Mouse (Mus musculus) embryo, embryonic 11 days (tissue): ENCODE measurements around the gene Hoxc10.

Experiments used
- DNase-seq: peaks from one replicate; pipeline ENCODE4 v3.0.0-alpha.2; 2015

Gene Hoxc10

DNA sequence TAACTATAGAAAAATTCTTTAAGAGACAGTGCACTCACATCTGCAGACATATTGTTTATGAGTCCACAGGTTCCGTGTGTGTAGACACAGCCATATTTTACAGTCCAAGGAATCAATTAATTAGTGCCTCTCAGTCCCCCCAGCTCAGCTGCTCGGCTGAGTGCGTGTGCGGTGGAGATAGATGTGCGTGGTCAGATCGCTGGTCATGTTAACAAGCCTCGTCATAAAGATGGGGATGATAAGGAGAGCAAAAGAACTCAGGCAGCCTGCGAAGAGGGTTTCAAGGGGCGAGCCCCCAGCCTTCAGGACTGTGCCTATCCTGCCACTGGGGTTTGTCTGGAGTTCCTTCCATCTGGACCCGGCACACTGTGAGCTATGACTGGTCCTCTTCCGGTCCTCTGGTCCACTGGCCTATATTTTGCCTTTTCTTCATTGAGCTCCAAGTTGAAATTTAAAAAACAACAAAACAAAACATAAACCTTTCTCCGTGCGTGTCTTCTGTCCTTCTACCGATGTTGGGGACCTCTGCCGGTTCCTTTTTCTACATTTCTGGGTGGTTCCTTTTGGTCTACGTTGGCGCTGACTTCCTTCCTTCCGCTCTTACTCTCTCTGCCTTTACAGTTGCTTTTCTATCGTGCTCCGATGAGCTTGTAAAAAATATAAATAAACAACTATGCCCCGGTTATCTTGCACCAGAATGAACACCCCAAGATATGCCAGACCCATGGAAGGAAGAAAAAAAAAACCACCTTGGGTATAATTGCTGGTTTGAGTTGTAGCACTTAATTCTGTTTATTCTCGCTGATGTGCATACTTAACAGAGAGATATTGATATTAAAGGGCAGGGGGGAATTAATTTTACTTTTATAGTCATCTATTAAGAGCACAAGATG, 21.2 kb upstream of the Hoxc10 start:
- DNase-seq = no peak

DNA sequence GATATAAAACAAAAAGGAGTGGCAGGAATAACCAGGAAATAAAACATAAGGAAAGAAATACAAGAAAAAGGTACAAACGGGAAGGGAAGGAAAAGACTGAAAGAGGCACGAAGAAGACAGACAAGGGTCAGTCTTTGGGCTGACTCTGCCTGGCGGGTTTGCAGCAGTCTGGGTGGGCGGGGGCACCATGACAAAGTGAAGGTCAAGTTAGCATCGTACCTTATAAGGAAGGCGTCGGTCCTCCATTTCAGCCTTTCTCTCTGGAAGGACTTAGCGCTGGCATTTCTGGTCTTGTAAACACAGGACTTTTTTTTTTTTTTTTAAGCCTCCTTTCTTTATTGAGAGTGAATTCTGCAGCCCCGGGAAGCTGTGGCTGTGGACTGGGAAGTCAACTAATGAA, 19.3 kb upstream of the Hoxc10 start:
- DNase-seq = no peak

GRCm38 (mm10) chr15:102948842-102949241, 17.8 kb upstream of the Hoxc10 start:
- no peak for DNase-seq

DNA sequence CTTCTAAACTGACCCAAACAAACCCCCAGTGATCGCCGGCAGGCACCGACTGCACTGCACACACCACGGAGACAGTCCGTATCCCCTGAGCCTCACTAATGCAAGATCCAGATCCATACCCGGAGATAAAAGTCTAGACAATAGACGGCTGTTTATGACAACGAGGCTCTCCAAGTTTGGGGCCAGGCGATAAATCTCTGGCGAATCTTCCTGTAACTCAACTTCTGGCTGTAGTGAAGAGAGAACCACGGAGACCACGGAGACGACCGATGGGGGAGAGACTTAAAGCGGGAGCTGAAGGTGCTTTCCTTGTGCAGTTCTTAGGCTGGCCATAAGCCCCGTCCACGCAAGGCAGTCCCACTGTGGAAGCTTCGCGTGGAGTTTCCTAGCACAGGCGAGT, 16.9 kb upstream of the Hoxc10 start:
- DNase-seq = no peak

DNA sequence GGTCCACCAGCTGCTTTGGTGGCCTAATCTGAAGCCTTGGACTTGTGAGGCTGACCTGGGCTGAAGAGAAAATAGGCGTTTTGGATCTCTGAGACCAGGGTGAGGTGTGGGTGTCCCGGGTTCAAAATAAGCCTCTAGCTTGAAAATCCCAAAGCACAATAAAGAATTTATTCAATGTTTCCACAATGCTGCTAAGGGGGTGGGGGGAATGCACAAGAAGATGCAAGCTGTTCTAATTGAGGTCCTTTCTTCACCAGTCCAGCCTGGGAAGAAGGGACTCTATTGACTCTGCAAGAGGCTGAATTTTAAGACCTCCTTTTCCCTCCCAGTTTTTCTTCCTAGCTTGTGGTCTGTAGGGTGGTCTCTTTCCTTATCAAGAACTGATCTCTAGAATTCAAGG, 15.7 kb upstream of the Hoxc10 start:
- DNase-seq = no peak

DNA sequence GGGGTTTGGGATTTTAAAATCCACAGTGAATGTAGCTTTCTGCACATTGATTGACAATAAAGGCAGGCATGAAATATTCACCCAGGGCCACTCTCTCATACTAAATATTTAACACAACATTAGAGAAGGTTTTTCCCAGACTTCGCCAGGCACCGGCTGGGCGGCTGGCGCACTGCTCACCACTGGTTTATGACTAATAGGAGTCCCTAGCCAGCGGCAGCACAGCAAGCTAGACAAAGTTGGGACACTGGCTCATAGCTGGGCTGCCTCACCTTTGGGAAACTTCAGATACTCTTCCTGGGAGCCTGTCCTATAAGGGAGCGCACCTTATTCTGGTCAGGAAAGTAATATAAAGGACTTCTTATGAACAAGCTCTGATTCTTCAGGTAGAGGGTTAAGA, 13.0 kb upstream of the Hoxc10 start:
- no peak for DNase-seq

GRCm38 (mm10) chr15:102954192-102955006, 12.2 kb upstream of the Hoxc10 start, which contains the start of gene Hoxc11:
TSS of gene Hoxc11 (plus strand) at chr15:102954427.
- no peak for DNase-seq

DNA sequence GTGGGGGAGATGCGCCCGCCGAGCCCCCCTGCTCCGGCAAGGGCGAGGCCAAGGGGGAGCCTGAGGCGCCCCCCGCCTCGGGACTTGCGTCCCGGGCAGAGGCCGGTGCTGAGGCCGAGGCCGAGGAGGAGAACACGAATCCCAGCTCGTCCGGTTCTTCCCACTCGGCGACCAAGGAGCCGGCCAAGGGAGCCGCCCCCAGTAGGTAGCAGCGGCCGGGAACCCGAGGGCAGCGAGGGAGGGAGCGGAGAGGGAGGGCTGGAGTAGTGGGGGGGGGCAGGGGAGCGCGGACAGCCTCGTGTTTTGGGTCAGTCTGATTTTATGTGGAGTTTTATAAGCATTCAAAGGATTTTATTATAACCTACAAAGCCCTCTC, 11.6 kb upstream of the Hoxc10 start:
- DNase-seq = no peak

DNA sequence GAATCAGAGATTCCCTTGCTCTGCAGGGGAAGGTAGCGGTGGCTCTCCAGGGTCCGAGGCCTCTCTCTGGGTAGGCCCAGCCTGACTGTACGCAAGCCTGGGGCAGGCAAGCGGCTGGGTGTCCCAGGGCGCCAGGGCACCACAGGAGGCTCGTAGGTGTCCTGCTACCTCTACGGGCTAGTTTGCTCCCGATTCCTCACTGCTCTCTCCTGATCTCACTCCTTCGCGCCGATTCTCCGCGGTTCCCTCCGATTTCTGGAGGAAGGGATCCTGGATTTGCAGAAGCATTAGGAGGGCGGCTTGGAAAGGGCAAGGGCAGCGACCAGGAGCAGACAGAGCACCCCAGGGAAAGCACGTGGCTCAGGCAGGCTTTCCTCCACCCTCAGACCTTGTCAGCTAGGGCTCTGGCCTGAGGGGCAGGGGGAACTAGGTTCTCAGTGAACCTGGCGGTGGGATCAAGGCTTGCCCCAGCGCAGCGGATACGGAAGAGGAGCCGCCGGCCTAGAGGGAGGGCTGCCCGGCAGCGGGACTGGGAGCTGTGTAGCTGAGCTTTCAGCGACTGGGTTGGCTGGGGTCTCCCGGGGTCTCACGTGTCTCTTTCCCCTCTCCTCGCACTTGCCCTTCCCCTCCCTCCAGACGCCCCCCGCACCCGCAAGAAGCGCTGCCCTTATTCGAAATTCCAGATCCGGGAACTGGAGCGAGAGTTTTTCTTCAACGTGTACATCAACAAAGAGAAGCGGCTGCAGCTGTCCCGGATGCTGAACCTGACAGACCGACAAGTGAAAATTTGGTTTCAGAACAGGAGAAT, 10.6 kb upstream of the Hoxc10 start:
- DNase-seq = no peak

- no peak for DNase-seq
Observed at GRCm38 (mm10) chr15:102956906-102957305, 9.7 kb upstream of the Hoxc10 start.

DNA sequence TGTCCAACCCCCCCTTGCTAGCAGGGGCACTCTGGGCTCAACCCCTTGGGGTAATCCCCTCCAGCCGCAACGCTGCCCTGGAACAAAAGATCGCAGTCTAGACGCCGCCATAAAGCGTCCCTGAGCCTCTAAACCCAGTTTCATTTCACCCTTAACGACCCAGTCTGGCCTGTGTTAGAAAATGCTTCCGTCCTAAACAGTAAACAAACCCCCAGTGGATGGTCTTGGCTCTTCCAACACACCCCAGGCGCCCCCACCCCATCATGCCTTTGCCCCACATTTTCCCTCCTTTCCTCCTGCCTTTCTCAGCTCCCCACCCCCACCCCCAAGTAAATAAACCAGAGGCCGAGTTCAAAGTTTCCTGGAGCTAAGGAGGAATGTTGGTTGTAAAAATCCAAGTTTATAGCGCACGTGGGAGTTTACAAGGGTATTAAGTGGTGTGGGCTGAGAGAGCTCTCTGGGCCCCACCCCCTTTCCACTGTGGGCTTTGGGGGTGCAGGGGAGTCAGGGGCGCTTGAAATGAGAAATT, 6.9 kb upstream of the Hoxc10 start:
- DNase-seq = no peak

DNA sequence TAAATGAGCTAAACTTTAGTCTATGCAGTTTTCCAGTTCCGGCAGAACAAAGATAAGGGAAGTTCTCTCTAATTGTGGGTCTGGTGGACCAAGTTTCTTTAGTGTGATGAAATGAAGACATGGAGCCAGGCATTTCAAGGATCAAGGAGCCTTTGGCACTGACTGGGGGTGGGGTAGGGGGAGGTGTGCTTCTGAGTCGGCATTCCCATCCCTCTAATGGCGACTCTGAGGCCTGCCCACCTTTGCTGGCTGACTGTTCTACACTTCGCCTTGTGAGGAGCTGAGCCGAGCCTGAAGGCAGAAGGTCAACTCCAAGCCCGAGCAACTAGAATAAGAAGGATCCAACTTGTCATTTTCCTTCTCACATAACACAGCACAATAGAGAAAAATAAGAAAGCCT, 4.9 kb upstream of the Hoxc10 start:
- no peak for DNase-seq

DNA sequence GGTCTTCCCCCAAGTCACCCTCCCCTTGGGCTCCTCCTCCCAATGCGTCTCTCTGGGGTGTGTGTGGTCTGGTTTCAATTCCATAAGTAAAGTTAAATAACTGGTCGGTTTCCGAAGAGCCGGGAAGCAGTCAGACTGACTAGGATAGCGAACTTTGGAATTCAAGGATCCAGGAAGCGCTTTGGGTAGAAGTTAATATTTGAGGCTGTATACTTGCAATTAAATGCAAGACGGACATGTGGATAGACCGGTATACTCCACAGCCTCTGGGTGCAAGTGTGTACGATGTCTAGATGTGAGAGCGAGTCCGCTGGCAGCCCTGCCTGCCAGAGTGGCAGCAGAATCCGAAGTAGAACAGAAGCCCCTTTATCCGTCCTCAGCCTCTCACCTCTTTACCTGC, 4.1 kb upstream of the Hoxc10 start:
- DNase-seq = no peak

- DNase-seq = no peak
Observed at GRCm38 (mm10) chr15:102963259-102963658, 3.3 kb upstream of the Hoxc10 start.

DNA sequence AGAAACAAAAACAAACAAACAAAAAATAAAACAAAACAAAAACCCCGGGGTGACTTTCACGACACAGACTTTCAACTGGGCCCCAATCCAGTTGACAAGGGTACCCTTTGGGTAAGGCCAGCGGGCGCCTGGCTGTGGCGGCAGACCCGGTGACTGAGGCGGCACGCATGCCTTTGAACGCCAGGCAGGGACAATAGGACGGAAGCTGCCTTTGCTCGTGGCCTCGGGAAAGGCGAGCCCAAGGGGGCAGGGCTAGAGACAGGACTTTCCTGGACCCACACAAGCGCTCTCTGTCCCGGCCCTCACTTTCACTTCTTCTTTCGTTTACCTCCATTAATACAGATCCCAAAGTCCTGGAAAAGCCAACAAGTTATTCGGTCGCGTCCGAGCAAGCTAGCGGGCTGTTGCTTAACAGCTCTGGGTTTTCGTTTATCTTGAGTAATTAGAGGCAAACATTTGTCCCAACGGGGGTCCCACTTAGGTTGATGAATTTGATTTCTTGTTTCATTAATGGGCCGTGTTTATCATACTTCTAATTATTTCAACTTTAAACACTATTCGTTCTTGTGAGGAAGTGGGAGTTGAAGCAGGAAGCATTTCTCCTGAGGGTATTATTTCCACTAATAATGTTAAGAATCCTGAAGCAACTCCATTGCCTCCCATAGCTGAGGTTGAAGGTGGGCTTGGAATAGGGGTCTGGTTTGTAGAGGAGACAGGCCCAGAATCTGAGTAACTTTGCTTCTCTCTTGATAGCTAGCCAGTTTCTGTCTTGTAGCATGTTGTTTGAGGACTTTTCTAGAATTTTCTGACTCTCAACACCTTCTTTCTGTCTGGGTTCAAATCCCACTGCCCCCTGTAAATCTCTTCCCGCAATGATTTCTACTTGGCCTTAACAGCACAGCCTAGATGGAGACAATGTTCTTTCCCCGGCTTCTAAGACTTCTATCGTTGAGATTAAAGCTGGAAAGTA, 2.6 kb upstream of the Hoxc10 start:
- DNase-seq = peak; percentile 81

DNA sequence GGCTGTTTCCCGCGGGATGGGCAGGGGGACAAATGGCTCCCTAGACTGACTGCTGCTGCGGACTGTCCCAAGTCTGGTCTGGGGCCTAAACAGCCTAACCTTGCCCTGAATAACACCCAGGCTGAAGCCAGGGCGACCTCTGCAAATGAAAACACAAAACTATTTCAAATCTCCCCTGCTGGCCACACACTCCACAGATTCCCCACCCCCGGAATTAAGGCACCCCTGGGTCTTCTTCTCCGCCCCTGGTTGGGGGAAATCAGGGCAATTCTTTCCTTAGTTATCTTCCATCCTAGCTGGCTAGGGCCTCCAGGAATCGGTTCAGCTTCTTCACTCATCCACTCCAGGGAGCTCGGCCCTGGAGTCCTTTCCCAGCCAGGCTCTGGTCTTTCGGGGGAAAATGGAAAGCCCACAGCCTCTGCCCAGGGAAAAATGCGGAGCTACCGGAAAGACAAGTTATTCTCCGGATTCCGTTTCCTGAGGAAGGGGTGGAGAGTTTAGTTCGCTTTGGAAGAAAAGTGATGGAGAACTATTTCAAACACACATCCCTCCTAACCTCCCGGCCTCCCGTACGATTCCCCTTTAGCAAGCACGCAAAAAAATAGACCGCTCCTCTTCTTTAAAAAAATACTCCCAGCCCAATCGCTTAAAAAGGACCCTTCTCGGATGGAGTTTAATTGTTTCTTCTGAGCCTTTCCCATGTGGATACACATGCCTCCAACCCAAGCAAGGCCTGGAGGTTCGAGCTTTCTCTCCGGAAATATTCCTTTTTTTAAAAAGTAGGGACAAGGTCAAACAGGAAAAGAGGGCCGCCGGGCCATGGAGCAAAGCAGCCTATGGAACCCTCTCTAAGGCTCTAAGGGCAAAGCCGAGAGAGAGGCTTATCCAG, 1.3 kb upstream of the Hoxc10 start:
- no peak for DNase-seq

DNA sequence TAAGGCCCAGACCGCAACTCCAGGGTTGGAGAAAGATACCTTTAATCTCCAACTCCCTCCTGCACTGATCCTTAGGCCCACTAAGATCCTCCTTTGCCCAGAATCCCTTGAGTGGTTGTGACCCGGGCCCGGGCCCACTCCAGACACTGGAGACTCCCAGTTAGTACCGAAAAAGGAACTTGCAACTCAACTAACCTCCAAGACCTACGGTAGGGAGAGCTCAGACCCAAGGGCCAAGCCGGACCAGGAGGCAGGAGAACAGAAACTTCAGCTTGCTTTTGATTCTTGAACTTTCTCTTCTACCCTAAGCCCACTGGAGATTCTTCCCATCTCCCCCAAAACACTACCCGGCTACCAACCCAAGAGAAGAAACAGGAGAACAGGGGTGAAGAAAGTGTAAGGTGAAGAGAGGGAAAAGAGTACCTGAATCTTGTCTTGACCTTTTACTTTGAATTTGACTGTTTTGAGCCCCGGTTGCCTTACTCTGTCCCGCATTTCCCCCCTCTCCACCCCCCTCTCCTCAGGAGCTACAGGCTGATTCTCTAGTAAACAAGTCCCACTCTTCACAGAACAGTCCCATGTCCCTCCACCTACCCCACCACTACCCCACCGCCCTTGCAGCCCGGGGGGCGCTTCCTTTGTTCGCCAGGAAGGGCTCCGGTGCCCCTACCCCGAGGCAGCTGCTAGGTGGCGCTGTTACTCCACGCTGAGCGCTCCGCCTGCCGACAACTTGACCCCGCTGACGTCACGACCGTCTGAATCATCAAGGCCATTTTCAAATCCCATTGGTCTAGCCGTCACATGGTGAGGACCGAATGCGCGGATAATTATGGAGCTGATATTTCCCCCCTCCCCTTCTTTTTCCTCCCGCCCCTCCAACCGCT, 462 bp upstream of the Hoxc10 start:
- DNase-seq = peak; percentile 95

DNA sequence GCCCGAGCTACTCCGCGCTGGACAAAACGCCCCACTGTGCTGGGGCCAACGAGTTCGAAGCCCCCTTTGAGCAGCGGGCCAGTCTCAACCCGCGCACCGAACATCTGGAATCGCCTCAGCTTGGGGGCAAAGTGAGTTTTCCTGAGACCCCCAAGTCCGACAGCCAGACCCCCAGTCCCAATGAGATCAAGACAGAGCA, 615 bp downstream of the Hoxc10 start, which contains the start of gene Hoxc5:
Gene Hoxc5 (plus strand): TSS at position 132 of the 199 bp plus-strand sequence.
- no peak for DNase-seq

- no peak for DNase-seq
Observed at GRCm38 (mm10) chr15:102967511-102968397, 1.2 kb downstream of the Hoxc10 start.
